Mouse (Mus musculus) G1E (cell line): Measurements from ENCODE around the gene Gab3.

Source experiments
- CTCF ChIP-seq: IDR thresholded peaks from 2 replicates; pipeline ENCODE4 v1.5.1; 2012; ENCODE audit warnings: low read depth, low read length, inconsistent platforms, mixed read lengths
- GATA1 ChIP-seq: IDR thresholded peaks from 2 replicates; pipeline ENCODE4 v1.6.1; 2012; ENCODE audit warnings: borderline replicate concordance, low read length, inconsistent platforms, mixed read lengths
- POLR2AphosphoS5 ChIP-seq: IDR thresholded peaks from 2 replicates; pipeline ENCODE4 v1.6.1; 2012; ENCODE audit warnings: low read depth, low read length, inconsistent platforms; ENCODE audit not compliant: insufficient replicate concordance
- TAL1 ChIP-seq: conservative IDR thresholded peaks from 2 replicates; pipeline ENCODE4 v1.6.1; 2012; ENCODE audit warnings: low read depth, low read length, inconsistent platforms, mixed read lengths

DNA sequence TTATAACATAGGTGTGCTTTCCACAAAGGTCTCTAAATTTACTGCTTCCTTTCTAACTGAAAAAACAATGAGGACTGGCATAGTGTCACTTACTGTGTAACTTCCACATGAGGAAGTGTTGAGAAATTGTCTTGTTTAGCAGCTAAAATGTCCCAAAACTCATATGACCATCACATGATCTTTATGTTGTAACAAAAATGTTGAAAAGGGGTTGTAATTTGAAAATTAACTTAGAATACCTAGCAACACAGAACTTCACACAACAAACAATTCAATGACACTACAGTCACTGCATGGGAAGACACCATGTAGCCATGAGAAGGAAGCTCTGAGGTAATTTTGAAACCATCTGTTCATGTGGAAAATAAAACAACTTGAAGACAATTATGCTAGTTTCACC, 41.6 kb upstream of the Gab3 start:
- TF ChIP-seq CTCF (no peak), GATA1 (no peak), POLR2AphosphoS5 (no peak), TAL1 (no peak)
